Mouse (Mus musculus) Muller cell, postnatal 12 days (primary cell): Measurements from ENCODE around the gene Syn3.

Source experiments
- DNase-seq: peaks from one replicate; pipeline ENCODE4 v3.0.0-alpha.2; 2015; ENCODE audit errors: inconsistent ontology term

Gene Syn3

DNA sequence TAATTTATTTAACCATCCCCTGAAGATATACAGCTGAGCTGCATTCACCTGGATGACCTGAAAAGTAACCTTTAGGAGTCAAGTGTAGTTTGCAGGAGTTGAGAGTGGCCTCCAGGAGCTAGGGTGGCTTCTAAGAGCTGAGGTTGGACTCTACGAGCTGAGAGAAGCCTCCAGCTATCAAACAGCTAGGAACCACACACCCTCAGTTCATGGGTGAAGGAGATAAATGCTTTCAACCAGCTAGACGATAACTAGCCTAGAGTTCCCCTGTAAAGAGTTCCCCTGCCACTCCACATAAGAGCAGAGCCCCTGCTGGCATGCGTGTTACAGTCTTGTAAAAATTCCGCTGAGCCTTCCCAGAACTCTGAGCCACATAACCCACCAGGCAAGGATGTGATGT is 129.3 kb downstream of the Syn3 start:
- no peak for DNase-seq

- no peak for DNase-seq
Measured at GRCm38 (mm10) chr10:86368811-86369210, 129.9 kb downstream of the Syn3 start.

DNA sequence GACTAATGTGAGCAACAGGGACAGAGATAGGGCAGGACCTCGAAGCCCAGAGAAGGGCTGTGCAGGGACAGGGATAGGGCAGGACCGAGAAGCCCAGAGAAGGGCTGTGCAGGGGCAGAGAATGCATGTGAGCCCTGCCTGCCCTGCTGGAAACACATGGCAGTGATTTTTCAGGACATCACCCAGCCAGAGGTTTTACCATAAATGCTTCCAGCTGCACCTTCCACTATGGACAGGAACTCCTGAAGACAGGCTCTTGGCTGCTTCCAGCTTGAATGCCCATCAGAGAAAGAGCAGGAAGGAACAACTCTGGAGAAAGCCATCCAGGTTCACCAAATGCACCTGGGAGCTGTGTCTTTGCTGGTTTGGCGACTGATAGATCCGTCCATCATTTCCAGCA is 131.3 kb downstream of the Syn3 start:
- no peak for DNase-seq

DNA sequence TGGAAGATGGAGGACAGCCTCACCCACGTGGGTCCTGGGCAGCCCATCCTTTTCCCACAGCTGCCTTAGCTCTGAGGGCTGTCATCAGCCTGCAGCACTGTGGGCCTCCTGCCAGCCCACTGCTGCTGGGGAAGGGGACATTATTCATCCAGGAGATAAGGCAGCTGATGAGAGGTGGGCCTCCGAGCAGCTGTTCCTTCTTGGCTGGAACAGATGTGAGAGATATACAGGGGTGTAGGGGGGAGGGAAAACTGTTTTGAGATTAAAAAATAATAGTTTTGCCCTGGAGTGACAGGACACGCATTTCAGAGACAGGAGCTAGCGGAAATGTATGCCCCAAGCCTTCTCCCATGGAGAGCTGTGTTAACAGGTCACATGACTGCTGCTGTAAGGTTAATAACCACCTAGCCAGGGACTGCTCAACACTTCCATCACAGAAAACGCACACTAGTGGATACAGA is 133.0 kb downstream of the Syn3 start:
- no peak for DNase-seq

- no peak for DNase-seq
Measured at GRCm38 (mm10) chr10:86363669-86364309, 134.9 kb downstream of the Syn3 start.

- peak; percentile 72 for DNase-seq
Measured at GRCm38 (mm10) chr10:86359699-86360098, 139.0 kb downstream of the Syn3 start.

GRCm38 (mm10) chr10:86359208-86359607 is 139.5 kb downstream of the Syn3 start:
- DNase-seq: peak; percentile 90

DNA sequence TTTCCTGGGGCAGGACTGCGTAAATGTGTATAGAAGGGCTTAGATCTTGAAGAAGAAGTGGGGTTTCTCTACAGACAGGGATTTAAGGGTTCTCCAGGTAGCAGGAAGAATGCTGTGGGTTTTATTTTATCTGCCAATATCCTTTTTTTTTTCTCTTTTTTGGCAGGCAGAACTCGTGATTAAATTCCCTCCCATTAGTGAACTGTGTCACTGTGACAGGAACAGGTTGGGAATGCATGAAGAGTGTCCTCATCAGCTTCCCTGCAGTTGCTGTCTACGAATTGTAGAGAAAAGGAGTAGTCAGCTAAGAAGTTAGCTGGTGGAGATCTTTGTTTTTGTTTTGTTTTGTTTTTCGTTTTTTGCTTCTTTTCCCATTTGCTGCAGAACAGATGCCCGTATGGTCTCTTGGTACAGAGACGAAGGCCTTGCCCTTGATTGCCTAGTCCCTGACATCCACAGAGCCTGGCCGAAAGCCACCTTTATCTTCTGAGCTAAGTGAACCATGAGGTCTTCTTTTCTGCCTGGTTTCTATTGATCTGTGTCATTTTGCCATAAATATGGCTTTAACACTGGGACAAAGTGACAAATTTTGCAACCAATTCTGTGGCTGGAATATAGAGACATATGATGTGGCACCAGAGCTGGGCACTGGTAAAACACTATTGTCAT is 140.3 kb downstream of the Syn3 start:
- no peak for DNase-seq

GRCm38 (mm10) chr10:86356819-86357563 is 141.7 kb downstream of the Syn3 start:
- DNase-seq: no peak

GRCm38 (mm10) chr10:86352521-86352920 is 146.2 kb downstream of the Syn3 start:
- DNase-seq: no peak

DNA sequence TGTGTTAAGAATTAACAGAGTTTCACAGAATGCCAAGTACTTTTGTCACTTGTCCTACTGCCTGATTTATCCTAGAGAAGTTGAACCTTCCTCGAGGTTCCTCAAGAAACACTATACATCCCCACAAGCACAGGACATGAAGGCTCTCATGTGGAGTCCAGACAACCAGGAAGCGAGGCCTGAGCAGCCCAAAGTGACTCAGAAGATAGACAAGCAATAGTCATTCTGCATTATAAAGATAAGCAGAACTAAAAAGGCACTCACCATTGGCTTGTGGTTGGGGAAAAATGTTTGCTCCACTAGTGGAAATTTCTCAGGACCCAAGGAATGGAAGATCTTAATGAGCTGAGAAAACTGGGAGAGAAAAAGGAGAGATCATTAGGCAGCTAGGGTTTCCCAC is 147.4 kb downstream of the Syn3 start:
- no peak for DNase-seq

- no peak for DNase-seq
Measured at GRCm38 (mm10) chr10:86346235-86346840, 152.4 kb downstream of the Syn3 start.

- DNase-seq: no peak
Measured at GRCm38 (mm10) chr10:86345645-86346044, 153.1 kb downstream of the Syn3 start.

- peak; percentile 53 for DNase-seq
Measured at GRCm38 (mm10) chr10:86344654-86345053, 154.0 kb downstream of the Syn3 start.

- no peak for DNase-seq
Measured at GRCm38 (mm10) chr10:86343931-86344330, 154.8 kb downstream of the Syn3 start.

DNA sequence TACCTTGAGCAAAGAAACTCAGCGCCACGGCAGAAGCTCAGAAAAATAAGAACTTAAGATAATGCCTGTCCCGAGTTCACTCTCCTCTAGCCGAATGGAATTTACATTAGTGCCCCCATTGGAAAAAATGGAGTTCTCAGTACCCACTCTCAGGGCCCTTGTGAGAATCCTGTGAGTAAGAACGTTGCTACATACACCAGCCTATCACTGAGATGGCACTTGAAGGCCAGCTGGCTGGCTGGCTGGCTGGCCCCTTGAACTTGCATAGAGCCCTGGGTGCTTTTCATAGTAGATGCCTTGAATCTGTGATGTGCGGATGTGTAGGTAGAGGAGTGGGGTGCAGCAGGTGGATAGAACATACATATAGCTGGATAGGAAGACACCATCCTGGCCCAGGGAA is 155.3 kb downstream of the Syn3 start:
- no peak for DNase-seq

GRCm38 (mm10) chr10:86342713-86343112 is 156.0 kb downstream of the Syn3 start:
- no peak for DNase-seq

GRCm38 (mm10) chr10:86342151-86342550 is 156.5 kb downstream of the Syn3 start:
- no peak for DNase-seq

DNA sequence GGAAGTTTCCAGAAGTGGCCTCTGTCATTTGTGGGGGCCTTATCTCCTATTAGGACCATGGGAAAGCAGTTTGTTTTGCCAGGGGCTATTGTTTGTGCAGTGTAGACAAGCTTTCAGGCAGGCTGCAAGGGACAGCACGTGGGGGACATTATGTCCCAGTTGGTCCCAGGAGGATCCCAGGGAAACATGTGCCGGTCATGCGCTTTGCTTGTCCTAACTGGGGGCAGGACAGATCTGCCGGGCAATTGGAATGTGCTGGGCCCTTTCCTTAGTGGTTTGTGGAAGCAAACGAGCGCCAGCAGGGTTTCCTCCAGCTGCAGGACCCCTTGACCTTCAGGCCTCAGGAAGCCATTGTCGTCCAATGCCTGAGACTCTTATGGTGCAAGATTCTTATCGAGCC is 157.1 kb downstream of the Syn3 start:
- no peak for DNase-seq

DNA sequence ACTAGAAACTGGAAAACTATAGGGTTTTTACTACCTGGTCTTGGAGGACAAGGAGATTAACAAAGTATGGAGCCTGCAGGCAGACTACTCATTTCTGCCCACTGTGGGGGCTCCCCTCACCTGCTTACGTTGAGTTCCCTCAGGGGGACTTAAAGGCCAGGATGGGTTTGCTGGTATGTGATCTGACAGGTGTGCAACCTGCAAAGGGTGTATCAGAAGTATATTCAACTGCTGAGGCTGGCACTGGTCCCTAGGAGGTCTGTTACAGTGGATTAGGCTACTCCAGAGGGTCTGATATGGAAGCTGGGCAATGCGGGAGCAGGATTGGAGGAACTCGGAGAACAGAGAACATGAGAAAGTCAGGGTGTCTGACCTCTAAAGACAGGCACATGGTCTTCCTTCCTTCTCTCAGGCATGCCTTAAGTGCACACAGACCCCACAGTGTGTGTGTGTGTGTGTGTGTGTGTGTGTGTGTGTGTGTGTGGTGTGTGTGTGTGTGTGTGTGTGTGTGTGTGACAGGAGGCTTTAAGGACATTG is 157.6 kb downstream of the Syn3 start:
- no peak for DNase-seq

- peak; percentile 44 for DNase-seq
Measured at GRCm38 (mm10) chr10:86340421-86340820, 158.3 kb downstream of the Syn3 start.
